Mouse (Mus musculus) heart, postnatal 25 days (tissue): Measurements from ENCODE around the gene Sdhaf2. TPM values are rescaled to one million over a fixed set of nuclear protein-coding genes. Genes with fewer than 3 reads are reported as not detected.

ENCODE experiments used
- total RNA-seq, 2 experiments: library from RNA; stranded (reverse); gene quantifications; 2 replicates each; pipeline ENCODE4 v1.2.3; 2021

The Sdhaf2 gene
- total RNA-seq, 2 experiments from 2014 or later, result 71.6 to 72.2 TPM

Other genes starting within 250 kb of the Sdhaf2 start
- gene Dagla, start 221.3 kb downstream of the Sdhaf2 start, total RNA-seq, result 1 to 10 TPM; 3.2 to 3.3 TPM
- gene Syt7, start 137.1 kb downstream of the Sdhaf2 start, total RNA-seq, result 10 to 100 TPM; 45.8 to 47.0 TPM
- gene Lrrc10b, start 68.7 kb downstream of the Sdhaf2 start, total RNA-seq, result 1 to 10 TPM in 1 of 2 experiments, under 1 TPM in 1; 0.75 to 1.0 TPM
- gene Ppp1r32, start 43.2 kb downstream of the Sdhaf2 start, total RNA-seq, result under 1 TPM in 1 of 2 experiments, not detected in 1; 0.21 TPM
- 10 to 100 TPM; 24.8 to 28.4 TPM for gene Cpsf7, start 876 bp downstream of the Sdhaf2 start, total RNA-seq
- 1 to 10 TPM; 4.1 to 4.6 TPM for gene Tmem216, start 30.1 kb upstream of the Sdhaf2 start, total RNA-seq
- 1 to 10 TPM; 9.5 to 10.0 TPM for gene Cyb561a3, start 51.0 kb upstream of the Sdhaf2 start, total RNA-seq
- 1 to 10 TPM; 2.9 to 3.0 TPM for gene Tmem138, start 51.2 kb upstream of the Sdhaf2 start, total RNA-seq
- gene Ddb1, start 79.2 kb upstream of the Sdhaf2 start, total RNA-seq, result 100 to 1,000 TPM; 154 to 166 TPM
- gene Tkfc, start 79.5 kb upstream of the Sdhaf2 start, total RNA-seq, result 1 to 10 TPM; 9.1 to 9.3 TPM
- gene Vwce, start 108.1 kb upstream of the Sdhaf2 start, total RNA-seq, result not detected
- not detected for gene Pga5, start 151.9 kb upstream of the Sdhaf2 start, total RNA-seq
- gene Vps37c, start 162.6 kb upstream of the Sdhaf2 start, total RNA-seq, result 10 to 100 TPM; 21.1 to 21.8 TPM
- gene Cd5, start 212.9 kb upstream of the Sdhaf2 start, total RNA-seq, result under 1 TPM; 0.34 to 0.48 TPM